Mouse (Mus musculus): ENCODE measurements around the gene Ube2f. TPM values are rescaled to one million over a fixed set of nuclear protein-coding genes. Genes with fewer than 3 reads are reported as not detected.

Ube2f gene
- total RNA-seq, 2 experiments from 2014 or later, result 54.0 to 55.3 TPM

- no peak for DNase-seq (ENCODE audit: extremely low spot score in 1 of 2, low spot score in 2 of 2)
- no peak overlapping the region for H3K4me3 ChIP-seq
- no peak for TF ChIP-seq CTCF (IDR thresholded peaks at IDR 0.05)
- no peak overlapping the region for H3K27ac ChIP-seq
- intact Hi-C loops (cut with DNase I), result no loop called here
Observed at GRCm38 (mm10) chr1:91277480-91277879, 27.4 kb downstream of the Ube2f start.

- no peak for DNase-seq (ENCODE audit: extremely low spot score in 1 of 2, low spot score in 2 of 2)
- intact Hi-C loops (cut with DNase I), result no loop called here
- no peak for TF ChIP-seq CTCF (IDR thresholded peaks at IDR 0.05)
Observed at GRCm38 (mm10) chr1:91278410-91279119, 28.5 kb downstream of the Ube2f start.

GRCm38 (mm10) chr1:91279126-91279525, 29.0 kb downstream of the Ube2f start:
- Histone ChIP-seq H3K27ac (no peak overlapping the region), H3K4me3 (no peak overlapping the region)
- TF ChIP-seq CTCF (IDR thresholded peaks at IDR 0.05), result no peak
- no peak for DNase-seq (ENCODE audit: extremely low spot score in 1 of 2, low spot score in 2 of 2)
- intact Hi-C loops (cut with DNase I), result no loop called here

More at GRCm38 (mm10) chr1:91278410-91279119, 28.5 kb downstream of the Ube2f start:
- Histone ChIP-seq H3K4me3 (no peak overlapping the region), H3K27ac (no peak overlapping the region)

GRCm38 (mm10) chr1:91282582-91282981, 32.5 kb downstream of the Ube2f start:
- no peak for DNase-seq (ENCODE audit: extremely low spot score in 1 of 2, low spot score in 2 of 2)
- intact Hi-C loops (cut with DNase I), result loop anchor here (5.0 kb wide), 1 partner anchor 660 kb away; no protein-coding TSS in a partner anchor
- H3K27ac ChIP-seq, result no peak overlapping the region
- no peak for TF ChIP-seq CTCF (IDR thresholded peaks at IDR 0.05)
- H3K4me3 ChIP-seq, result no peak overlapping the region

GRCm38 (mm10) chr1:91289375-91289774, 39.3 kb downstream of the Ube2f start:
- no peak overlapping the region for H3K4me3 ChIP-seq
- DNase-seq (ENCODE audit: extremely low spot score in 1 of 2, low spot score in 2 of 2), result no peak
- intact Hi-C loops (cut with DNase I), result no loop called here
- no peak overlapping the region for H3K27ac ChIP-seq
- no peak for TF ChIP-seq CTCF (IDR thresholded peaks at IDR 0.05)

GRCm38 (mm10) chr1:91292101-91292825, 42.2 kb downstream of the Ube2f start:
- Histone ChIP-seq H3K4me3 (no peak overlapping the region), H3K27ac (no peak overlapping the region)
- intact Hi-C loops (cut with DNase I), result no loop called here
- DNase-seq (ENCODE audit: extremely low spot score in 1 of 2, low spot score in 2 of 2), result no peak
- TF ChIP-seq CTCF (IDR thresholded peaks at IDR 0.05), result no peak

- no peak overlapping the region for H3K27ac ChIP-seq
- DNase-seq (ENCODE audit: extremely low spot score in 1 of 2, low spot score in 2 of 2), result no peak
- TF ChIP-seq CTCF (IDR thresholded peaks at IDR 0.05), result no peak
- H3K4me3 ChIP-seq, result no peak overlapping the region
- intact Hi-C loops (cut with DNase I), result no loop called here
Observed at GRCm38 (mm10) chr1:91295544-91295943, 45.4 kb downstream of the Ube2f start.

GRCm38 (mm10) chr1:91297799-91298744, 48.0 kb downstream of the Ube2f start, which contains the start of gene Scly:
Gene Scly (plus strand): TSS chr1:91298338.
- TF ChIP-seq CTCF (IDR thresholded peaks at IDR 0.05), result peak; percentile 33
- H3K4me3 ChIP-seq, result peak within 1 kb of the TSS; percentile 95
- peak within 1 kb of the TSS; percentile 83 for H3K27ac ChIP-seq
- intact Hi-C loops (cut with DNase I), result no loop called here
- peak; percentile 92 to 95 for DNase-seq (ENCODE audit: extremely low spot score in 1 of 2, low spot score in 2 of 2)

- Histone ChIP-seq H3K4me3 (peak overlapping the region; percentile 95), H3K27ac (no peak overlapping the region)
- intact Hi-C loops (cut with DNase I), result no loop called here
- no peak for DNase-seq (ENCODE audit: extremely low spot score in 1 of 2, low spot score in 2 of 2)
- no peak for TF ChIP-seq CTCF (IDR thresholded peaks at IDR 0.05)
Observed at GRCm38 (mm10) chr1:91299026-91299706, 49.1 kb downstream of the Ube2f start.

- no peak for DNase-seq (ENCODE audit: extremely low spot score in 1 of 2, low spot score in 2 of 2)
- no peak for TF ChIP-seq CTCF (IDR thresholded peaks at IDR 0.05)
- no peak overlapping the region for H3K4me3 ChIP-seq
- H3K27ac ChIP-seq, result no peak overlapping the region
- intact Hi-C loops (cut with DNase I), result no loop called here
Observed at GRCm38 (mm10) chr1:91299707-91300426, 49.8 kb downstream of the Ube2f start.
